Mouse (Mus musculus): ENCODE data around the gene Gipc3.

DNA sequence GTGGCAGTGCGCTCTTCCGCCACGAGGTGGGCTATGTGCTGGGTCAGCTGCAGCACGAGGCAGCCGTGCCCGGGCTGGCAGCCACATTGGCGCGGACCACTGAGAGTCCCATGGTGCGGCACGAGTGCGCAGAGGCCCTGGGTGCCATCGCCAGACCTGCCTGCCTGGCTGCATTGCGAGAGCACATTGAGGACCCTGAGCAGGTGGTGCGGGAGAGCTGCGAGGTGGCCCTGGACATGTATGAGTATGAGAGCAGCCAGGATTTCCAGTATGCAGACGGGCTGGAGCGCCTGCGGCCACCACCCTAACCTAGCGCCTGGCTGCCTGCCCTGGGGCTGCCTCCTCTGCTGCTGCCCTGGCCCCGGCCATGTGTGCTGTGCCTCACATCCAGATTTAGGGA is 44.6 kb upstream of the Gipc3 start:
- TF ChIP-seq CTCF (IDR thresholded peaks at IDR 0.05; ENCODE audit: extremely low read depth, insufficient read depth, insufficient read length, insufficient replicate concordance), result no peak
- TF ChIP-seq POLR2A (IDR thresholded peaks at IDR 0.05; ENCODE audit: low read depth, low read length), result no peak
